Mouse (Mus musculus): ENCODE measurements around the gene Rassf8. TPM values are rescaled to one million over a fixed set of nuclear protein-coding genes. Genes with fewer than 3 reads are reported as not detected.

Rassf8 gene
- polyA plus RNA-seq, 1 experiment: 2.8 TPM

DNA sequence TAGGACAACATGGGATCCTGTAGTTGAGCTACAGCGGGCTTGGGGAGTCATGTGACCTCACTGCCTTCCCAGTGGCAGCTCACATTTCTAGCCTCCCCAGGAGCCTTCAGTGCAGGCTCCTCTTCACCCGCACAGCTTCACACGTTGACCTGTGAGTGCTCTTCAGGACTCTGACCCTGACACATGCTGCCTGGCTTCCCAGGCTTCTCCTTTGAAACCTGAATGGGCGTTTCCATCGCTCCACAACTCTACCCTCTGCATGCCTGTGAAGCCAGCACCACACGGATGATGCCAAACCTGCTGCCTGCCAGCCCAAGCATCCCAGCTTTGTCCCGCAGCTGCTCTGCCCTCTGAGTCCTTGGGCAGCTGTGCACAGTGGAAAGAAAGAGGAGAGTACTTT, 63.0 kb downstream of the Rassf8 start:
- no peak for DNase-seq (ENCODE audit: low read depth, low spot score)
- 72% methylated on average over 7 of the region's 7 CpGs for WGBS

DNA sequence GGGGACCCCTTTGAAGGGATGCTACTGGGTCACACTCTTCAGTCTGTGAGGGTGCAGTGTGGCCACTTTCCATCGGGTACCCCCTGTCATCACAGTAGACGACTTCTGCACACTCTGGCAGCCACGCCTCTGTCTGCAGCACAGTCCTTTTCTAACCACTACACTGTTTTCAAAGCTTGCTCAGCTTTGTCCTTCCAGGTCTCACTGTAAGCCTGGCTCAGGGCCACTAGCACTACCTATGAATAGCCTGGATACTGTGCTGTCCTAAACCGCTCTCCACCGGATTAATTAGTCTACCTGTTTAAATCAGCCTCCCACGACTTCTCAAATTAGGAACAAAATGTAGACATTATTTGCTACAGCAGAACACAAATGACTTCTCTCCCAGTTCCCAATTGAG, 63.5 kb downstream of the Rassf8 start:
- 84% methylated on average over 6 of the region's 6 CpGs for WGBS
- DNase-seq (ENCODE audit: low read depth, low spot score): no peak

DNA sequence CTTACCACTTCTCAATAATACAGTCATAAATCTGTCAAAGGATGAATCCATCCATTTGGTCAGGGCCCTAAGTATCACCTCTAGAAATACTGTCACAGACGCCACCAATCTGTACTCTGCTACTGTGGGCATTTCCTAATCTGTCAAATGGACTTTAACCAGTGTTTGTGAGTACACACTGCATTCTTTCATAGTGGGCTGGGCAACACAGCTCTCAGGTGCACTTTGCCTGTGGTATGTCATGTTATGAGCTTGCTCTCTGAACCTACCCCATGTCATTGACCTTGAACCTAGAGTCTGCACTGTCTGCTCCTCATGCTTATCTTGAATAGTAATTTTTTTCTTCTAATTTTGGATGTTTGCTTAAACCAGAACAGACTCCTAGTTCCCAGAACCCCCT, 64.6 kb downstream of the Rassf8 start:
- DNase-seq (ENCODE audit: low read depth, low spot score): no peak
- WGBS: 37% methylated on average over 1 of the region's 1 CpGs

DNA sequence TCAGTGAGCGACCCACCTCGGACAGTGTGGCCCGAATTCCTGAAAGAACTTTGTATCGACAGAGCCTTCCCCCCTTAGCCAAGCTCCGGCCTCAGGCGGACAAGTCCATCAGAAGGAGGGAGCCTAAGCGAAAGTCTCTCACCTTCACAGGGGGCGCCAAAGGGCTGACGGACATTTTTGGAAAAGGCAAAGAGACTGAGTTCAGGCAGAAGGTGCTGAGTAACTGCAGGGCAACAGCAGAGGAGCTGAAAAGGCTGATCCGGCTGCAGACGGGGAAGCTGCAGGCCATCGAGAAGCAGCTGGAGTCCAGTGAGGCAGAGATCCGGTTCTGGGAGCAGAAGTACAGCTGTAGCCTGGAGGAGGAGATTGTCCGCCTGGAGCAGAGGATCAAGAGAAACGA, 68.7 kb downstream of the Rassf8 start:
- no peak for DNase-seq (ENCODE audit: low read depth, low spot score)
- 52% methylated on average over 15 of the region's 15 CpGs for WGBS

DNA sequence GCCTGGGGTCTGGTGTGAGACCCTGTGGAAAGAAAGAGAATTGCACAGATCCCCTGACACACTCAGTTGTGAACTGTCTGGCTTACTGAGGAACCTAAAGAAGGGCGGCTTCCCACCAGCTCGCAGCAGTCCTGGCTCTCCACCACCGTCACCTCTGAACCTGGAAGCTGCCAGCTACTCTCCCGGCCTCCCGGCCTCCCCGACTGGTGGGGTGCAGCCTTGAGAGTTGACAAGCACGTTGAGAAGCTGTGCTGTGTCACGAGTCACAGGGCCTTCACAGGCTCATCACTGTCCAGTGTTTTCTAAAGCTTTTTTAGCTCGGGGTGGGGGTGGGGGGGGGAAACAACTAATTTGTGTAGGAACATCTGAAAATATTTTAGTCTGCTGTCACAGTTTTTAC, 72.6 kb downstream of the Rassf8 start:
- WGBS: 85% methylated on average over 9 of the region's 9 CpGs

DNA sequence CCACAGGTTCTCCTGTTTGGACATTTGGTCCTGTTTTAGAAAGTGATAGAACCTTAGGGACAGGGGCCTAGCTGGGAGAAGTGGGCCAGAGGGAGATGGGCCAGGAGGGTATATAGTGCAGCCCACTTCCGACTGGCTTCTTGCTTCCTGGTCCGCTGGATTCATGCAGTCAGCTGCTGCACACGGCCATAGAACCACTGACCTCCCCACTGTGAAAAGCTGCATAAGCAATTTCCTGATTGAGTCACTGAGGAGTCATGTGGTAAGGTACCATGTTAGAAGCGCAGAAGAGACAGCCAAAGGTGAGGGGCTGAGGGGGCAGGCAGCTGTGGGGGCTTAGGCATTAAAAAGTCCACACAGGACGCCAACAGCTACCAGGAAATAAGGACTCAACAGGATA, 75.7 kb downstream of the Rassf8 start:
- WGBS: 82% methylated on average over 5 of the region's 5 CpGs

More for the DNA sequence above, 72.6 kb downstream of the Rassf8 start:
- DNase-seq (ENCODE audit: low read depth, low spot score): no peak

DNA sequence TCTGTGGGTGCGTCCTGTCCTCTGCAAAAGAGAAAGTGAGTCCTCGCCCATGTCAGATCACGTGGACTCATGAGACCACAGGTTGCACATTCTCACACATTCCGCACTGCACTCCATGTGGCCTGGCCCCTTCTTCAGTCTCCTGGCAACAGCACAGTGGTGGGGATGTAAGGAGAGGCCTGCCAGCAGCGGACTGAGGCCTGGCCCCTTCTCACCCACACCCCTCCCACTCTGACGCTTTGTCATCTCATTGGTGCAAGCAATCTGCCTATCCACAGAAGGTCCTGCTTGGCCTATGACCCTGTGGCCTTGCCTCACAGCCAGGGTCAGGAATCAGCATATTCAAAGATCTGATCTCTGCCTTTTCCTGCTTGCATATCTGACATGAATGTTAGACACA, 76.6 kb downstream of the Rassf8 start:
- WGBS: 68% methylated on average over 6 of the region's 6 CpGs
- no peak for DNase-seq (ENCODE audit: low read depth, low spot score)

More for the DNA sequence above, 75.7 kb downstream of the Rassf8 start:
- no peak for DNase-seq (ENCODE audit: low read depth, low spot score)

DNA sequence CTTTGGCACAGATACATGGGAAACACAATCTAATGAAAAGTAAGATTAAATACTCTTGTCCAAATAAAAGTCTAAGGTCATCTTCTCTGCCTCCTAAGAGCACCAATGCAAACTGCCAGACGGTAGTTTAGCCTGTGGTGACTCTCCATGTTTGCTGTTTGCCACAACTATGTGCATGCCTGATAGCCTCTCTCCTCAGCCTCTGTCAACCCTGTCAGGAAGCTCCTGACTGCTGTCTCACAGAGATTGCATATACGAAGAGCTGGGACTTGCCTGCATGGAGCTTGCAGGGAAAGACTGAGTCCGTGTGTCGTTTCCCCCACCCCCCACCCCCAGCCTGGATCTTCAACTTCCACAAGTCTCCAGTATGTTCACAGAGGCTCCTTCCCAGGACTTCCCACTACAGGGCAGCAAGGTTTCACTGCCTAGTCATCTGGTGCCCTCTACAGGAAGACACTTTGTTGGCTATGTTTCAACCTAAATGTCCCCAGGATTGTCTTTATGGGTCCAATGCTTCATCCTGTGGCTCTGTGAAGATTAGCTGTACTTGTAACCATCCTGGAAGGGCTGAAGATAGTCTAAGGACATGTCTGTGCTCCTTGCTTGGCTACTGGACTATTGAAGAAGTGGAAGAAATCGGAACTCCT, 77.2 kb downstream of the Rassf8 start:
- DNase-seq (ENCODE audit: low read depth, low spot score): no peak
- 45% methylated on average over 5 of the region's 5 CpGs for WGBS

DNA sequence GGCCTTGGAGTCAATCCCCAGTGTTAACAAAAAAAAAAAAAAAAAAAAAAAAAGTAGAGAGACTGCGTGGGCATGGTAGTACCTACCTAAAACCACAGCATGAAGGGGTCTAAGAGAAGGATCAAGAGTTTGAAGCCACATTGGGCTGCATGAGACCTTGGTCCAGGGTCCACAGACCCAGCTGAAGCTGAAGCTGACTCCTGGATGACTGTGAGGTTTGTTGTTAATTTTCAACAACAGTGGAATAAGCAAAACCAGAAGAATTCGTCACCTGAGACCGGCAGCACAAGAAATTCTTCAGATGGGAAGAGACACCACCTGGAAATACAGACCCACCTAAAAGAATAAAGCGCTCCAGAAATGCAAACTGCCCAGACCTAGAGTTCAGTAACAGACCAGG, 79.8 kb downstream of the Rassf8 start:
- DNase-seq (ENCODE audit: low read depth, low spot score): no peak
- 90% methylated on average over 4 of the region's 4 CpGs for WGBS

DNA sequence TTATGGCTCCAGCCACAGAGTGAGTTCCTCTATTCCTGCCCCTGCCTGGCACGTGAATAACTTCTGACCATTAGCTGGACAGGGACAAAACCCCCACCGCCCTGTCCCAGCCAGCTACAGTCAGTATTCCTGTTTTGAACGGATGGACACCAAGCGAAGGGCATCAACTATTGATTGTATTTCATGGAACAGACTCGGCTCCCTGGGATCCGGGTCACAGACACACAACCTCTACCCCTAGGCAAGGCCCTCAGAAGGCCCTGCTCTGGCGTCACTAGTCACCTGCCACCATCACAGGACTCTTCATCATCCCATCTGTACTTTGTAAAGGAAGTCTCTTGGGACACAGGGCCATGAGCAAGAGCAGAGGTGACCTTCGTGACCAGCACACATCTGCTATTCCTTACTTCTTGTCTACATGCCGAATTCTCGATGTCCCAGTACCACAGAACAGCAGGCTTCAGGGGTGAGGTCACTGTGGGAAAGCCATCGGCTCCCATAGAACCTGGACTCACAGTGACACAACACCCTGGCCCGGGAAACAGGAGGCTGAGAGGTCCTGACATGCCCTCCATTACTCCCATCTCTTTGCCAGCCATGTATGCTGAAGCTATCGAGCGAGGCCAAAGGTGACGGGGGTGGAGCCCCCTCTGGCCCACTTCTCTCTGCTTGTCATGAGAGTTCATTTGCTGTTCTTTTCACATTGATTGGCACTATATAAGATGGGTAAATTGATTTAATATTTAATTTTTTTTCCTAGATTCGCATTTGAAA, 82.7 kb downstream of the Rassf8 start:
- WGBS: 81% methylated on average over 16 of the region's 16 CpGs

DNA sequence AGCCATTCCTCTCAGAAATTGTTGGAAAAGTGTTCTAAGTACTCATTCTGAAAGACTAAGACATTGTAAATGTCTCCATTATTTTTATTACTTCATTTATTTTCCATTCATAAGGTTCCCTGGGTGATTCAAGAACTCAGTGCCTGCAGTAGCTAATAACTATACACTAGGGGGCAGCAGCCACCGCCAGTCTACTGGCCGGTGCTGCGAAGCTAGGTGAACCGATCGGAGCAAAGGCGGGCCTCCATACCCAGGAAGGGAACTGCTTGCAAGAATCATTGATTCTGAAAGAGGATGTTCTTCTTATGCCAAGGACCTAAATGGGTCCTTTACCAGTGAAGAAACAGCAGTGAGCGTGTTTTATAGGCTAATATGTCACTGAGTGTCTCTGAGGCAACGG, 83.6 kb downstream of the Rassf8 start:
- WGBS: 15% methylated on average over 8 of the region's 8 CpGs
- no peak for DNase-seq (ENCODE audit: low read depth, low spot score)

More for the DNA sequence above, 82.7 kb downstream of the Rassf8 start:
- no peak for DNase-seq (ENCODE audit: low read depth, low spot score)

DNA sequence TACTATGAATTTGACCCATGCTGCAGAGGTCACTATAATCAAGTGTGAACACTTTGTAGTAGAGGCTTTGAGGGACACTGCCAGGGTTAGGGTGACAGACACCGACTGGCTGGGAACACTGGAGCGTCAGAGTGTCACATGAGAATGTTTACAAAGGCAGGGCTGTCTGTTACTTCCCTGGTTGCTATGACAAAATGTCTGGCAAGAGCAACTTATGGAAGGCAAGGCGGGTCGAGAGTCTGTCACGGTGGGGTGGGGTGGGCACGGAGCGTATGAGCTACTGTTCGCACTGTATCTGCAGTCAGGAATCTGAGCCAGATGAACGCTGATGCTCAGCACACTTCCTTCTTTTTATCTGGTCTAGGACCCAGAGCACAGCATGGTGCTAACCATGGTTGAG, 84.1 kb downstream of the Rassf8 start:
- WGBS: 36% methylated on average over 9 of the region's 9 CpGs
- no peak for DNase-seq (ENCODE audit: low read depth, low spot score)

DNA sequence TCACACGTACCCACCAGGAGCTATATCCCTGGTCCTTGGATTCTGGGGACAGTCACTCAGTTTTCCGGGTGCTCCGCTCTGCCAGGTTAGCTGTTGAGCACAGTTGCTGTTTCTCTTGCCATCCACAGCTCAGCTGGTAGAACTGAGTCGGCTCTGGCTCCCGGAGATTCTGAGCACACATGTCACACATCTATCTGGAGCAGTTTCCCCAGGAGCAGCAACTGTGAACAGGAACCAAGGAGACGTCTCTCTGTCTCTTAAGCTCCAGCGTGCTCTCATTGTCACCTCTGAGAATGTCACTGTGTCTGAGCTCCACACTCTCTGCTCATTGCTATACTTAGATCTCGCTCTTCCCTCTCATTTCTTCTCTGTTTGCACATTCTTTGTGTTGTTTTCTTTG, 86.4 kb downstream of the Rassf8 start:
- 73% methylated on average over 8 of the region's 8 CpGs for WGBS
- DNase-seq (ENCODE audit: low read depth, low spot score): no peak

DNA sequence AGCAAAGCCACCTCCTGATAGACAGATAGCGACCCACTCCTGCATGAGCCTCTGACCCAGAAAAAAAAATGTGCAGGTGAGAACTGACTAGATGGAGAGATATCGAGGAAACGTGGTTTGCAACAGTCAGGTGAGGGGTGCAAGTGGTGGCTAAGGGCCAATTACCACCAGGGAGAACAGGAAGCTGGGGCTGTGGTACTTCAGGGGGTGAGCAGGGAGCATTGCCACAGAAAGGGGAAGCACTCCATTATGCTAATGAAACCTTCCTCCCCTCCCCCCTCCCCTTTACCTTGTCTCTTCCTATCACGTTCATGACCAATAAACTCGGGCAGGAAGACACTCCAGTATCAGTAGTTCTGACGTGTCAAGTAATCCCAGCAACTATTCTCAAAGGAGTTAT, 88.8 kb downstream of the Rassf8 start:
- WGBS: 33% methylated on average over 6 of the region's 6 CpGs
- no peak for DNase-seq (ENCODE audit: low read depth, low spot score)

DNA sequence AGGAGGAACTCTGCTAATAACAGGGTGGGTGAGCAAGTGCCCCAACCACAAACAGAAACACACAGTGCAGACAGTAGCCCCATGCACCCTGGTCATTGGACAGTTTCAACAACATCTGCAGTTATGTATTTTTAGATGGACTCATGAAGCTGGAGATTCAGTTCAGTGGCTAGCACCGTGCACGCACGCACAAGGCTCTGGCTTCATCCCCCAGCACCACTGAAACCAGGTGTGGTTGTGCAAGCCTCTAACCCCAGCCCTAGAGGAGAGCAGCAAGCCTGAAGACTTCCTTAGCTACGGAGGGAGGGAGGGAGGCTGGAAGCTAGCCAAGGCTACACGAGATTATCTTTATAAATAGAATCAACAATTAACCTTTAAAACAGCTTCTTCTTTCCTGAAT, 99.1 kb downstream of the Rassf8 start:
- WGBS: 38% methylated on average over 5 of the region's 5 CpGs
- no peak for DNase-seq (ENCODE audit: low read depth, low spot score)

DNA sequence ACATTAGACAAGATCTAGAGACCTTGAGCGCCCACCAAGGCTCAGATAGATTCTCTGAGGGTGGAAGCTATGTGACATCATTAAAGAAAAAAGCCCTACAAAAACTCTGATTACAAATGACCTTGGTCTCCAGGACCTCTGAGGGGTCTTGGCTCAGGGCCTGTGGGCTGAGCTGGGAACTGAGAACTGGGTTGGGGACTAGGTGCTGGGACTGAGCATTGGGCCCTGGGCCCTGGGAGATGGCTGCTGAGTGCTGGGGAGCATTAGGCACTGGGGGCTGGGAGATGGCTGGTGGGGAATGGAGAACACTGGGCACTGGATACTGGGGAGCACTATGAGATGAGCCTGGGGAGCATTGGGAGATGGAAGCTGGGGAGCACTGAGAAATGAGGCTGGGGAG, 99.5 kb downstream of the Rassf8 start:
- DNase-seq (ENCODE audit: low read depth, low spot score): no peak
- WGBS: 81% methylated on average over 1 of the region's 1 CpGs

DNA sequence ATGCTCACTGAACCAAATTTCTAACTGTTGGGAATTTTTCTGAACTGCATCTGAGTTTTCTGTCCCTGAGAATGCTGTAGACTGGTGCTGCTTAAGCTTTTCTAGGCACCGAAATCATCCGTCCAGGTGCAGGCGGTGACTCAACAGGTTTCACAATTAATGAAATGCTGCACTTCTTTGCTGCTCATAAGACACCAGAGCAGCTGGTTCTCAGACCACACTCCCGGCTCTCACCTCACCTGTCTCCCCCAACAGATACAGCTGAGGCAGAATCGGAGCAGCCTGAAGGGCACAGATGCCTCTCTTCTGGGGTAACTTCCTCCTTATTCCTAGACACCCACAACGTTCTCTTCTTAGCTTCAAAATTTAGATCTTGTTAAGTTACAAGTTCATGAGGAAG, 100.4 kb downstream of the Rassf8 start:
- DNase-seq (ENCODE audit: low read depth, low spot score): no peak
- WGBS: 76% methylated on average over 6 of the region's 6 CpGs

DNA sequence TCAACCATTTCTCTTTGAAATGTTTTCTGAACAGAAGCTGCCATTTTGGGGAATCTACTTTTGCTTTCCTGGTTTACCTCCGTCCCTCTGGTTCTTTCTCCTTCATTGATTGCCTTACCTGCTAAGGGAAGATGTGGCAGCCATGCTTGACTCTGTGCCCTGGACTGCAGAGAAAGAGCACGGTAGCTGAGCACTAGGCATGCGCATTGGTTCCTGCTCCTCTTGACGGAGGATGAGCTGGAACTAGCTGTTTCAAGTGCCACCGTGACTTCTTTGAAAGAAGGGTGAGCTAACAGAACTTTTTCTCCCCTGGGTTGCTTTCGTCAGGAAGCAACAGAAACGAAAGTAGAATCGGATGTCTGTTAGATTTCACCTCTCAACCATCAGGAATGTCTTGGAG, 101.1 kb downstream of the Rassf8 start:
- DNase-seq (ENCODE audit: low read depth, low spot score): no peak
- WGBS: 86% methylated on average over 8 of the region's 8 CpGs

DNA sequence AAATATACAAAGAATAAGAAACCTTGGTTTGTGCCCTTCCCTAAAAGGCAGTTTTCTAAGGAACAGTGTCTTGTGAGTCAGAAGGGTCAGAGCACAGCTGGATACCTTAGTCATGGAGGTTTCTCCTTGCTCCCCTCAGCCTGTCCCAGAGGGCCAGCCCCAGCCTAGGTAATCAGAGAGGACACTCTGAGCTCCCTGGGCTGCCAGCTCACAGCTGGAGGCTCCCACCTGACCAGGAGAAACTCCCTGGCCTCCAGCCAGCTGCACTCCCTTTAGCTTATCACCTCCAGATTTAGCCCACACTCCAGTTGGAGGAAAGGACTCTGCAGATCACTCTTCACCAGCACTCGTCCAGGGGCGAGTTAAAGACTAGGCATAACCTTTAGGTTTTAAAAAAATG, 104.2 kb downstream of the Rassf8 start:
- DNase-seq (ENCODE audit: low read depth, low spot score): no peak
- WGBS: 37% methylated on average over 2 of the region's 2 CpGs

DNA sequence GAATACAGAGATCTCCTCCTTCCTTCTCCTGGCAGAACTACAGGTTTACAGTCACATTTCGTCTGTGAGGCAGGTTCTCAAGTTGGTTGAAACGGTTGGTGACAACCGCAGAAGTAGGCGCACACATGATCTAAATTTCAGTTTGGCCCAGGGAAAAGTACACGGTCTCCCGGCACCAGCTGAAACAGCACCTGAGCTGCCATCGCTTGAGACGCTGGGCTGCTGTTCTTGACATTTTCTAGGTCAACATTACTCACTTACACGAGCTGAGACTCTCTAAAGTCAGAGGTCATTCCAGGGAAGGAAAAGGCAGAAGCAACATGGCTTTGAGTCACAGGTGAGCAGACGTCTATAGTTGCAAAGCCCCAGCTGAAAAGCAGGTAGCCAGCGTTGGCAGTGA, 105.4 kb downstream of the Rassf8 start:
- DNase-seq (ENCODE audit: low read depth, low spot score): no peak
- 67% methylated on average over 11 of the region's 11 CpGs for whole genome bisulfite sequencing

DNA sequence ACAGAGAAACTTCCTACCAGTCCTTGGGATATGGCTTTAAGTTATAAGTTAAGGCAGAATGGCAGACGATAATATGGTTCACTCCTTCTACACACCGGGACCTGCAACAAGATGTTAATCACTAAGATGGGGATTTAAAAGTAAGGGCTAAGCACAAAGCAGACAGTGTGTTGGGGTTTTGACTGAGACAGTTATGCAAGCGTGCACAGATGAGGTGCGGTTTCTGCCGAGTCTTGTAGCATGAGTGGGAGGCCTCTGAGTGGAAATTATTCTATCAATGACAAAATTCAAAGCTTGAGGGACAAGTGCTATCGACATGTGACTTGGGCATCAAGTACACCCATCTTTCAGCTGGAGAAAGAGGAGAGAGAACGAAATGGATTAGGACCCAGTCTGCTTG, 106.2 kb downstream of the Rassf8 start:
- DNase-seq (ENCODE audit: low read depth, low spot score): no peak
- WGBS: 95% methylated on average over 7 of the region's 7 CpGs
